Mouse (Mus musculus) lung, embryonic 14.5 days (tissue): ENCODE data around the gene Shb. TPM values are rescaled to one million over a fixed set of nuclear protein-coding genes. Genes with fewer than 3 reads are reported as not detected.

Experiments used
- ATAC-seq: fragments of 200-750 bp; cut with Nextera tagmentation; 2 replicates; pipeline ENCODE4 v1.8.0; 2017; ENCODE audit warnings: mild to moderate bottlenecking, moderate TSS enrichment, moderate library complexity; ENCODE audit not compliant: insufficient read depth
- DNase-seq: peaks from one replicate; pipeline ENCODE4 v3.0.0-alpha.2; 2015
- H3K27ac ChIP-seq: fragments of 300-500 bp; sonication (generic); 2 replicates; pipeline ENCODE4 v1.5.1; 2014; ENCODE audit warnings: low read depth, mild to moderate bottlenecking, moderate library complexity
- H3K27me3 ChIP-seq: fragments of 300-500 bp; sonication (generic); 2 replicates; pipeline ENCODE4 v1.6.1; 2014; ENCODE audit warnings: low read length, control low read depth; ENCODE audit not compliant: insufficient read depth
- H3K36me3 ChIP-seq: fragments of 300-500 bp; sonication (generic); 2 replicates; pipeline ENCODE4 v1.6.1; 2014; ENCODE audit warnings: control low read depth; ENCODE audit not compliant: insufficient read depth
- H3K4me1 ChIP-seq: fragments of 300-500 bp; sonication (generic); 2 replicates; pipeline ENCODE4 v1.6.1; 2014; ENCODE audit warnings: antibody characterized with exemption, control low read depth; ENCODE audit not compliant: insufficient read depth
- H3K4me2 ChIP-seq: fragments of 300-500 bp; sonication (generic); 2 replicates; pipeline ENCODE4 v1.6.1; 2014; ENCODE audit warnings: mild to moderate bottlenecking
- H3K4me3 ChIP-seq: fragments of 300-500 bp; sonication (generic); 2 replicates; pipeline ENCODE4 v1.5.1; 2014; ENCODE audit warnings: low read depth, low read length
- H3K9ac ChIP-seq: fragments of 300-500 bp; sonication (generic); 2 replicates; pipeline ENCODE4 v1.6.1; 2014
- H3K9me3 ChIP-seq: fragments of 300-500 bp; sonication (generic); 2 replicates; pipeline ENCODE4 v1.6.1; 2016; ENCODE audit warnings: low read depth, low read length, control low read depth
- CTCF ChIP-seq: IDR thresholded peaks from 2 replicates; pipeline ENCODE4 v1.5.1; 2016; ENCODE audit warnings: antibody characterized with exemption, low read depth
- WGBS: fragments of 180-500 bp; shearing (Covaris S2); extraction: QIAGEN DNeasy Blood & Tissue Kit; methylation state at CpG from one replicate; pipeline ENCODE4 v1.1.7; 2014; 5-methylcytosine and 5-hydroxymethylcytosine counted together
- polyA plus RNA-seq: library from polyadenylated mRNA; unstranded; fragments of >200 nt; fragmentation: Nextera tagmentation; extraction: Ambion mirVana; gene quantifications from 2 replicates; pipeline ENCODE4 v1.2.1, GENCODE M21; 2014

The Shb gene
- polyA plus RNA-seq, 1 experiment from 2014 or later: 10.6 TPM

DNA sequence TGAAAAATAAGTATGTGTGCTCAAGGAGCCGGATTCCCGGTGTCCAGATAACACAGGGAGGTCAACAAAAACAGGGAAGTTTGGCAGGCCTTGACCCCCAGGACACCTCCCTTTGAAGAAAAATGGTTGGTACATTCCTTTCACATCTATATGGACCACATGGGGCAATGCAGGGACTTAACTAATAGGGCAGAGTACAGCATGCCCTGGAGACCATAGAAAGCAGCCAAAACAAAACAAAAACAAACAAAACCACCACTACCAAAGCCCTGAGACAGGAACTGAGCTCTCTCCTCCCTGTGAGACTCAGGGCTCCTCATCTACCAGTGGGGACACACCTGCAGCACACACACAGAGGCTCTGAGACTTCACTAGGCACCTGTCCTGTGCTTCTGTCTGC is 18.9 kb downstream of the Shb start:
- H3K9me3 ChIP-seq: no peaks in the 10 kb centered on the region
- peak overlapping the region; percentile 50 for H3K4me2 ChIP-seq
- H3K27ac ChIP-seq: peak overlapping the region; percentile 83
- 39% methylated on average over 2 of the region's 2 CpGs for WGBS
- H3K27me3 ChIP-seq: no peaks in the 10 kb centered on the region
- ATAC-seq (no peak), DNase-seq (no peak)
- H3K9ac ChIP-seq: peak overlapping the region; percentile 11; the same call in 1 of the 2 replicates
- no peak for TF ChIP-seq CTCF
- H3K36me3 ChIP-seq: no peaks in the 10 kb centered on the region
- peaks cover 50% of the 10 kb centered on the region for H3K4me1 ChIP-seq
- H3K4me3 ChIP-seq: no peak overlapping the region

DNA sequence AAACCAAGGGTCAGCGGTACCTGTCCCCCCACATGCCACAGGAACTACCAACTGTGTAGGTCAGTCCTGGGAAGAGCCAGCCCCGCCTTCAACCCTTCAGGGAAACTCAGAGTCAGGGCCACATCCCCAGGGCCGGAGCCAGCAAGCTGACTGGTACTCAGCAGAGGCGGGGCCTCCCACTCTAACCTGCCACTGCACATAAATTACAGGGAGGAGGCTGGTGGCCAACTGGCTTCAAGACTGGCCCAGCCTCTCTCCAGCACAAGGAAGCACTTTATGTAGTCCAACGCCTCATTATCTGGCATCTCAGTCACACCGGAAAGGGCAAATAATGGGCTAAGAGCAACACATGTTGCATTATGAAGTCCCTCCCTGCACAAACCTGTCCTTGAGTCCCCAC is 22.1 kb downstream of the Shb start:
- no peak for TF ChIP-seq CTCF
- Histone ChIP-seq H3K4me3 (no peak overlapping the region), H3K36me3 (no peaks in the 10 kb centered on the region), H3K9me3 (no peaks in the 10 kb centered on the region), H3K9ac (no peak overlapping the region), H3K4me1 (peaks cover 54% of the 10 kb centered on the region), H3K4me2 (no peak overlapping the region), H3K27ac (no peak overlapping the region), H3K27me3 (no peaks in the 10 kb centered on the region)
- WGBS: 40% methylated on average over 6 of the region's 6 CpGs
- ATAC-seq (no peak), DNase-seq (no peak)

DNA sequence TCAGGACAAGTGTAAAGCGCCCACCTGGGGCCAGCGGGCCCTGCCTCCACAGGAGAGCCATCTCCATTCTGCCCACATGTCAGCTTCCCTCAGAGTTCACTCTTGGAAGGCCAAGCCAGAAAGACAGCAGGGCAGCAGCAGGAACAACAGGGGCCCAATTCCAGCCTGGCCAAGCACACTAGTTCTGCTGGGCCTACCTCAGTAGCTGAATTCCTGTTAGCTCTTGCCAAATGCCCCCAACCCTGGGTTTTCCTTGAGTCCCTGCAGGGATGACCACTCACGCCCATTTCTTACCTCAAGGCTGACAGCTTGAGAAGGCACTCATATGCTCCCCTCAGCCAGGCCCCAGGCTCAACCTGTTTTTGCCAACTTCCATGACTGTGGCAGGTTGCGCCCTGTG is 22.9 kb downstream of the Shb start:
- Histone ChIP-seq H3K27me3 (no peaks in the 10 kb centered on the region), H3K27ac (no peak overlapping the region), H3K9ac (no peak overlapping the region), H3K4me3 (no peak overlapping the region), H3K4me1 (peaks cover 47% of the 10 kb centered on the region), H3K9me3 (no peaks in the 10 kb centered on the region), H3K4me2 (no peak overlapping the region), H3K36me3 (no peaks in the 10 kb centered on the region)
- ATAC-seq (no peak), DNase-seq (no peak)
- TF ChIP-seq CTCF: no peak
- 90% methylated on average over 4 of the region's 4 CpGs for WGBS

DNA sequence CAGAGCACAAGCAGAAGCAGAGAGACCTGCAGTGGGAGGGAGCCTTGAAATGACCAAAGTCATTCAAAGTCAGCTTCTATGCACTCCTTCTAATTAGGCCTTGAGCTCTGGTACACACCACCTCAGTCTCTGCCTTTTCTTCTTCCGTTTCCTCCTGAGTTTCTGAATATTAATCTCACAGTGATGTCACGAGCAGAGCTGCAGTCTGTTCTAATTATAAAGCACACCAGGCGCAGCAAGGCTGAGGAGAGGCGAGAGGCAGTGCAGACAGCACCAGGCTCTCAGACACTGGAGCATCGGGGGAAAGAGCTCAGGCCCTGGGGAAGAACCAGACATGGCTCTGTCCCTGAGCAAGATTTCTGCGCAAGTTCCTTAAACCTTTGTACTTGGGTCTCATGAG is 23.8 kb downstream of the Shb start:
- Histone ChIP-seq H3K4me1 (peaks cover 38% of the 10 kb centered on the region), H3K9me3 (no peaks in the 10 kb centered on the region), H3K4me3 (no peak overlapping the region), H3K4me2 (no peak overlapping the region), H3K36me3 (no peaks in the 10 kb centered on the region), H3K27ac (peak overlapping the region; percentile 65; the same call in 1 of the 2 replicates), H3K27me3 (no peaks in the 10 kb centered on the region), H3K9ac (no peak overlapping the region)
- ATAC-seq (no peak), DNase-seq (no peak)
- 59% methylated on average over 6 of the region's 6 CpGs for WGBS
- no peak for TF ChIP-seq CTCF

DNA sequence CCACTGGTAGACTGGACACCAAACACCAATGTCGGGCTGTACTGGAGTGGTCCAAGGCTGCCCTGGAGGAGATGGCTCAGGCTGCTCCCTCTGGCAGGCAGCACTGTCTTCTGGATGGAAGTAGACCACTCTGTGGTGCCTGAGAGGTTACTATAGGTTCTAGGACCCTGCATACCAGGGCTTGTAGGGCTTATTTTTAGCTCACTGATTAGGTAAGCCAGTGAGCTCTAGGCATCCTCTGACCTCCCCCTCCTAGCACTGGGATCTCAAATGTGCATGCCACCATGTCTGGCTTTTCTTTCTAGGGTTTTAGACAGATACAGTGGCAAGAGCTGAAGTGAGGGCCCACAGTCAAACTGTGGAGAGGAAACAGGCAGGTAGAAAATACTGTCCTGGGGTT is 24.8 kb downstream of the Shb start:
- 54% methylated on average over 1 of the region's 1 CpGs for WGBS
- no peak overlapping the region for H3K9ac ChIP-seq
- peaks cover 28% of the 10 kb centered on the region for H3K4me1 ChIP-seq

DNA sequence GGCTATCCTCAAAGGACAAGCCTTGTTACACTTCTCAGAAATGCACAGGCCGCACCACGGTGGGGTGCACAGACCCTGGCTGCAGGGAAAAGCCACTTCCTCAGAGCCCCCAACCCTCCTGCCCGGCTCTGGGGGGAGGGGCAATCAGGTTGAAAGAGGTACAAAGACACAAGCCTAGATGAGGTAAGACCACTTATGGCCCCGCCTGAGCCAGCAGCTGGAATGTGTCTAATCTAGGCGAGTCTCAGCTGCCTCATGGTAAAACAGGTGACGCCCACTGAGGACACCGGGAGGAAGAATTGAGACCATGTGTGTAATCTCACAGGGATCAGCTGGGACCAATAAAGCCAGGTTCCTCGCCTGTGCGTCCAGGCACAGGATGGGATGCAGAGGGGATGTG is 25.2 kb downstream of the Shb start:
- TF ChIP-seq CTCF: no peak

More for the DNA sequence above, 24.8 kb downstream of the Shb start:
- no peak overlapping the region for H3K4me3 ChIP-seq
- no peaks in the 10 kb centered on the region for H3K9me3 ChIP-seq
- TF ChIP-seq CTCF: no peak
- no peak for DNase-seq
- no peaks in the 10 kb centered on the region for H3K27me3 ChIP-seq
- no peak for ATAC-seq
- peak overlapping the region; percentile 65 for H3K27ac ChIP-seq
- H3K36me3 ChIP-seq: no peaks in the 10 kb centered on the region
- no peak overlapping the region for H3K4me2 ChIP-seq

DNA sequence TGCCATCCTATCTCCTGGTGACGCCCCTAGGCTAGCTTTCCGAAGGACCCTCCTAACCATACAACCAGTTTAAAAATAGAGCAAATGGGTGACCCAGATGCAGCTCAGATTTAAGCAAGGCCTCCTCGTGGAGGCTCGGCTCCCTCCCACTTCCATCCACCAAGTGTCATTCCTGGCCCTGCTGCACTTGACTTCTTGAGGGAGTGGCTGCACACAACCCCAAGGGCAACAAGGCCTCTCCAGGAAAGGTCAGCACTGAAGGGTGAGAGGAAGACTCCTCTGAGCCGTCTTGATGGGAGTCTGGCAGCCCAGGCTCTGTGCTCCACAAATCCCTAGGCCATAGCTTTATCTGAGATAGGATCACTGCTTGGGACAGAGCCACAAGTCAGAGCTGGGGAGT is 25.7 kb downstream of the Shb start:
- no peaks in the 10 kb centered on the region for H3K9me3 ChIP-seq
- ATAC-seq (no peak), DNase-seq (no peak)
- H3K4me2 ChIP-seq: no peak overlapping the region
- H3K4me1 ChIP-seq: peaks cover 31% of the 10 kb centered on the region
- H3K27ac ChIP-seq: peak overlapping the region; percentile 65; the same call in 1 of the 2 replicates
- 40% methylated on average over 5 of the region's 5 CpGs for WGBS
- H3K27me3 ChIP-seq: no peaks in the 10 kb centered on the region
- no peak overlapping the region for H3K4me3 ChIP-seq
- no peak overlapping the region; the same call in 1 of the 2 replicates for H3K9ac ChIP-seq
- no peaks in the 10 kb centered on the region for H3K36me3 ChIP-seq
- TF ChIP-seq CTCF: no peak

More for the DNA sequence above, 25.2 kb downstream of the Shb start:
- Histone ChIP-seq H3K9ac (no peak overlapping the region; the same call in 1 of the 2 replicates), H3K36me3 (no peaks in the 10 kb centered on the region), H3K27ac (peak overlapping the region; percentile 65), H3K4me3 (no peak overlapping the region), H3K27me3 (no peaks in the 10 kb centered on the region), H3K4me2 (no peak overlapping the region), H3K9me3 (no peaks in the 10 kb centered on the region), H3K4me1 (peaks cover 31% of the 10 kb centered on the region)
- DNase-seq: no peak
- WGBS: 34% methylated on average over 9 of the region's 9 CpGs
- ATAC-seq: peak; percentile 22; the same call in 1 of the 2 replicates

DNA sequence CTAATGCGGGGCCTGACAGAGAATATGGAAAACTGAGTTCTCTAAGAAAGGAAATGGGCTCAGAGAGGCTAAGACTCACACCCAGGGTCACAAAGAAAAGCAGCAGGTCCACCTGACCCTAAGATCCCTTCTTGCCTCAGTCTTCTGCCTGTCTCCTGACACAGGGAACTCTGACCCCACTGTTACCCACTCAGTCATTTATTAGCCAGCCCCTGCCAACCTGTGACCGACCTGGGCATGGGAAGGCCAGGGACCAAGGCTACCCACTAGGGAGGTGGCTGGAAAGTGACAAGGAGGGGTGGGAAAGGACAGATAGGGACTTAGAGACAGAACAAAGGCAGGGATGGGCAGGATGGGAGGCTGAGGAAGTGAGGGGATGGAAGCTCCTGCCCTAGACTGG is 26.6 kb downstream of the Shb start:
- TF ChIP-seq CTCF: no peak
- H3K4me2 ChIP-seq: no peak overlapping the region
- 82% methylated on average over 2 of the region's 2 CpGs for WGBS
- H3K36me3 ChIP-seq: no peaks in the 10 kb centered on the region
- no peaks in the 10 kb centered on the region for H3K9me3 ChIP-seq
- peaks cover 39% of the 10 kb centered on the region for H3K4me1 ChIP-seq
- H3K27me3 ChIP-seq: no peaks in the 10 kb centered on the region
- H3K4me3 ChIP-seq: no peak overlapping the region
- ATAC-seq (no peak), DNase-seq (no peak)
- H3K27ac ChIP-seq: no peak overlapping the region
- H3K9ac ChIP-seq: no peak overlapping the region; the same call in 1 of the 2 replicates
